21 mouse cellular contexts compared by ENCODE assay signal in genomic region chr17:32445016-32445415, GRCm38 (mm10). TPM values are rescaled to one million over a fixed set of nuclear protein-coding genes. Genes with fewer than 3 reads are reported as not detected.
DNase-seq lines count a peak whose midpoint lies in the region; ATAC-seq and TF ChIP-seq lines count a peak whose summit lies in the region.
"Had no signal": no experiment of that assay in that cellular context is flagged by ENCODE, and none has a peak within 500 bp of the region (broad histone marks: within the 10 kb centered on the region; RNA-seq: fewer than 3 reads in every experiment).

No protein-coding gene starts in this region.

- no peak overlapping the region for H3K4me3 ChIP-seq in lung, postnatal 0 days (ENCODE audit: low read depth, low read length)
- no peak overlapping the region for H3K4me3 ChIP-seq in gastrocnemius, adult 2 months
- H3K4me3 ChIP-seq in midbrain, embryonic 11.5 days (ENCODE audit: low read depth, low read length) = no peak overlapping the region
- H3K4me3 ChIP-seq: embryonic facial prominence, embryonic 12.5 days; forebrain, embryonic 12.5 days; left cerebral cortex, adult 2 months; limb, embryonic 15.5 days; stomach, embryonic 15.5 days had no signal

- H3K27me3 ChIP-seq in lung, postnatal 0 days (replicated peaks; ENCODE audit: insufficient read depth, low read length) = no peaks in the 10 kb centered on the region
- H3K27me3 ChIP-seq in midbrain, embryonic 11.5 days (ENCODE audit: control insufficient read depth, insufficient read depth, low read length) = no peaks in the 10 kb centered on the region
- H3K27me3 ChIP-seq: embryonic facial prominence, embryonic 12.5 days; limb, embryonic 15.5 days; stomach, embryonic 15.5 days had no signal

- ATAC-seq in lung, postnatal 0 days = no peak
- ATAC-seq in midbrain, embryonic 11.5 days (ENCODE audit: low FRiP score) = no peak
- ATAC-seq: intestine, postnatal 0 days; midbrain, embryonic 16.5 days had no signal

- no peak for TF ChIP-seq CTCF in lung, postnatal 0 days (IDR thresholded peaks at IDR 0.05)
- no peak for TF ChIP-seq CTCF in gastrocnemius, adult 2 months (IDR thresholded peaks at IDR 0.05)

- WGBS in lung, postnatal 0 days = 65% methylated on average over 5 of the region's 5 CpGs
- 82% methylated on average over 5 of the region's 5 CpGs for WGBS in midbrain, embryonic 11.5 days

- no peak overlapping the region for H3K9ac ChIP-seq in lung, postnatal 0 days (replicated peaks; ENCODE audit: low read depth)
- no peak overlapping the region for H3K9ac ChIP-seq in midbrain, embryonic 11.5 days (ENCODE audit: low read length)
- H3K9ac ChIP-seq: embryonic facial prominence, embryonic 12.5 days; forebrain, embryonic 12.5 days; limb, embryonic 15.5 days; stomach, embryonic 15.5 days had no signal

- H3K4me2 ChIP-seq in lung, postnatal 0 days (replicated peaks; ENCODE audit: low read depth, low read length) = no peak overlapping the region
- H3K4me2 ChIP-seq in midbrain, embryonic 11.5 days = no peak overlapping the region
- H3K4me2 ChIP-seq: embryonic facial prominence, embryonic 12.5 days; forebrain, embryonic 12.5 days; limb, embryonic 15.5 days; stomach, embryonic 15.5 days had no signal

- intact Hi-C loops in gastrocnemius, adult 2 months (cut with DNase I) = no loop called here

- no peaks in the 10 kb centered on the region for H3K36me3 ChIP-seq in lung, postnatal 0 days (ENCODE audit: insufficient read depth, low read length)
- no peaks in the 10 kb centered on the region for H3K36me3 ChIP-seq in midbrain, embryonic 11.5 days (ENCODE audit: control insufficient read depth, insufficient read depth, low read length)
- H3K36me3 ChIP-seq: embryonic facial prominence, embryonic 12.5 days; forebrain, embryonic 12.5 days; limb, embryonic 15.5 days; stomach, embryonic 15.5 days had no signal

- H3K9me3 ChIP-seq in lung, postnatal 0 days (ENCODE audit: low read length) = no peaks in the 10 kb centered on the region; the same call in 1 of the 2 replicates
- H3K9me3 ChIP-seq in midbrain, embryonic 11.5 days (ENCODE audit: control insufficient read depth, low read length) = no peaks in the 10 kb centered on the region; the same call in 1 of the 2 replicates
- H3K9me3 ChIP-seq: limb, embryonic 15.5 days; stomach, embryonic 15.5 days had no signal

- peak; percentile 31 for DNase-seq in adrenal gland, adult 2 months
- DNase-seq in adrenal gland, postnatal 25 days = no peak
- peak; percentile 13 to 17 for DNase-seq in lung, adult 18-20 months
- no peak for DNase-seq in lung, postnatal 0 days (ENCODE audit: low spot score)
- DNase-seq in gastrocnemius, adult 2 months = peak; percentile 46
- DNase-seq in heart, postnatal 4 days = peak; percentile 9
- no peak for DNase-seq in right cerebral cortex, postnatal 36 days (ENCODE audit: low spot score in 2 of 2)
- no peak for DNase-seq in midbrain, embryonic 11.5 days (ENCODE audit: low spot score, missing footprints)
- DNase-seq: cerebellum, adult 9-10 months; kidney, postnatal 36 days; right cerebral cortex, postnatal 14 days had no signal

- H3K27ac ChIP-seq in lung, postnatal 0 days (ENCODE audit: low read length) = no peak overlapping the region
- peak overlapping the region; percentile 12; the same call in 1 of the 2 replicates for H3K27ac ChIP-seq in gastrocnemius, adult 2 months
- H3K27ac ChIP-seq in midbrain, embryonic 11.5 days (ENCODE audit: low read depth, low read length) = no peak overlapping the region
- H3K27ac ChIP-seq: embryonic facial prominence, embryonic 12.5 days; forebrain, embryonic 12.5 days; left cerebral cortex, adult 2 months; limb, embryonic 15.5 days; macrophage; stomach, embryonic 15.5 days had no signal

- TF ChIP-seq EP300 in lung, postnatal 0 days (IDR thresholded peaks at IDR 0.05) = no peak

- no peaks in the 10 kb centered on the region for H3K4me1 ChIP-seq in lung, postnatal 0 days (ENCODE audit: insufficient read depth, low read depth, low read length)
- H3K4me1 ChIP-seq in midbrain, embryonic 11.5 days (ENCODE audit: control insufficient read depth, insufficient read depth, low read length) = no peaks in the 10 kb centered on the region
- H3K4me1 ChIP-seq: embryonic facial prominence, embryonic 12.5 days; forebrain, embryonic 12.5 days; limb, embryonic 15.5 days; stomach, embryonic 15.5 days had no signal

RNA-seq across cellular contexts. Expression of gene Cyp4f39, which starts 7.5 kb away (rescaled TPM):
- not detected for total RNA-seq in adrenal gland, adult 2 months (2021)
- polyA plus RNA-seq in adrenal gland, adult 2 months (2012; rRNA removed) = not detected in 2 replicates
- not detected in 2 replicates for total RNA-seq in adrenal gland, postnatal 25 days (2021)
- polyA plus RNA-seq in lung, postnatal 0 days (2015; fragmentation: Nextera tagmentation; extraction: Ambion mirVana) = 3.2 and 4.9 TPM in 2 replicates
- total RNA-seq in gastrocnemius, adult 2 months (2021) = 1 to 10 TPM in 1 of 2 experiments, under 1 TPM in 1; 0.33 to 2.3 TPM
- under 1 TPM; 0.17 to 0.43 TPM for total RNA-seq in heart, postnatal 4 days (2021)
- polyA plus RNA-seq in midbrain, embryonic 11.5 days (2014; fragmentation: Nextera tagmentation; extraction: Ambion mirVana) = 0.26 and 0.42 TPM in 2 replicates
- total RNA-seq: left cerebral cortex, adult 2 months had no signal
- polyA plus RNA-seq: hindbrain, embryonic 11.5 days had no signal

RNA-seq across cellular contexts. Expression of gene Pglyrp2, which starts 21.0 kb away (rescaled TPM):
- total RNA-seq in adrenal gland, adult 2 months (2021) = under 1 TPM; 0.29 to 0.35 TPM
- polyA plus RNA-seq in adrenal gland, adult 2 months (2012; rRNA removed) = 0.82 and 0.87 TPM in 2 replicates
- total RNA-seq in adrenal gland, postnatal 25 days (2021) = 0.12 and 0.57 TPM in 2 replicates
- polyA plus RNA-seq in lung, postnatal 0 days (2015; fragmentation: Nextera tagmentation; extraction: Ambion mirVana) = 0.05 TPM in 1 of 2 replicates, not detected in the other
- not detected for total RNA-seq in gastrocnemius, adult 2 months (2021)
- total RNA-seq in heart, postnatal 4 days (2021) = not detected
- polyA plus RNA-seq in midbrain, embryonic 11.5 days (2014; fragmentation: Nextera tagmentation; extraction: Ambion mirVana) = not detected in 2 replicates
- total RNA-seq: left cerebral cortex, adult 2 months had no signal
- polyA plus RNA-seq: forebrain, embryonic 12.5 days; hindbrain, embryonic 11.5 days; macrophage; midbrain, embryonic 16.5 days; neural tube, embryonic 14.5 days had no signal

RNA-seq across cellular contexts. Expression of gene Rasal3, which starts 41.6 kb away (rescaled TPM):
- total RNA-seq in adrenal gland, adult 2 months (2021) = 1 to 10 TPM; 1.2 to 1.6 TPM
- 3.3 and 4.1 TPM in 2 replicates for polyA plus RNA-seq in adrenal gland, adult 2 months (2012; rRNA removed)
- total RNA-seq in adrenal gland, postnatal 25 days (2021) = 0.57 and 1.2 TPM in 2 replicates
- polyA plus RNA-seq in lung, postnatal 0 days (2015; fragmentation: Nextera tagmentation; extraction: Ambion mirVana) = 0.79 and 1.2 TPM in 2 replicates
- under 1 TPM; 0.06 to 0.31 TPM for total RNA-seq in gastrocnemius, adult 2 months (2021)
- total RNA-seq in heart, postnatal 4 days (2021) = under 1 TPM; 0.52 to 0.67 TPM
- 0.52 and 0.70 TPM in 2 replicates for polyA plus RNA-seq in midbrain, embryonic 11.5 days (2014; fragmentation: Nextera tagmentation; extraction: Ambion mirVana)

RNA-seq across cellular contexts. Expression of gene Wiz, which starts 55.8 kb away (rescaled TPM):
- total RNA-seq in adrenal gland, adult 2 months (2021) = 10 to 100 TPM; 45.9 to 48.9 TPM
- 58.3 and 64.0 TPM in 2 replicates for polyA plus RNA-seq in adrenal gland, adult 2 months (2012; rRNA removed)
- 55.4 and 58.3 TPM in 2 replicates for total RNA-seq in adrenal gland, postnatal 25 days (2021)
- 12.1 and 12.8 TPM in 2 replicates for polyA plus RNA-seq in lung, postnatal 0 days (2015; fragmentation: Nextera tagmentation; extraction: Ambion mirVana)
- 10 to 100 TPM; 13.0 to 13.7 TPM for total RNA-seq in gastrocnemius, adult 2 months (2021)
- 10 to 100 TPM; 33.7 to 34.6 TPM for total RNA-seq in heart, postnatal 4 days (2021)
- 33.7 and 36.9 TPM in 2 replicates for polyA plus RNA-seq in midbrain, embryonic 11.5 days (2014; fragmentation: Nextera tagmentation; extraction: Ambion mirVana)

Comparison
In these comparisons a context has a peak if more than half of its experiments do, and no peak if none do; other contexts are left out.
1. DNase-seq: peak in adrenal gland, adult 2 months (single experiment), lung, adult 18-20 months (2 of 2), gastrocnemius, adult 2 months (single experiment) and heart, postnatal 4 days (single experiment); none in adrenal gland, postnatal 25 days (single experiment), lung, postnatal 0 days (single experiment), right cerebral cortex, postnatal 36 days (0 of 2) and midbrain, embryonic 11.5 days (single experiment).